Comparison of ENCODE assay signal across 10 mouse cellular contexts in the genomic region with DNA sequence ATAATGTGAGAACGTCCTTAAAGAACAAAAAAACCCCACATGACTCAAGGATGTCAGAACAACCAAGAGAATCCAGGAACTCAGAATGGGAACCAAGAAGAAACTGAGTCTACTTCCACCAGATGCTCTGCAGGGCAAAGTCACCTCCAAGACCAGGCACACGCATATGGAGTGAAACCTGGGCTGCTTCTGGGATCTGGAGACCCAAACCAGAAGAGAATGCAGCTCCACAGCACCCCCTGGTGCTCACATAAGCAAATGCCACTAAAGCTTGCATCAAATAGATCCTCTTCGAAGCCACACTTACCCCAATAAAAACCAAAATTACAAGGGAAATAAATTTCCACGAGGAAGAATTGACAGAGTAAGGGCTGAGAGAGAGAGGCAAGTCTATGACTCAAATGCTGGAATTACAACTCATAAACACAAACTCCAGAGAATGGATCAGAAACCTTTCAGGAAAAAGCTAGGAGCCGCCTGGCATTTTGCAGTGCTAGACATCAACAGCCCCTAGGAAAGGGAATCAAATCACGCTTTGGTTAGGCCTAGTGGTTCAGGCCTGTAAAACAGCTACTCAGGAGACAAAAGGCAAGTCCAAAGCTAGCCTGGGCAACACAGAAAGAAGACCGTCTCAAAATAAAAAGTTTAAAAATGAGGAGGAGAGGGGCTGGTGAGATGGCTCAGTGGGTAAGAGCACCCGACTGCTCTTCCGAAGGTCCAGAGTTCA. TPM values are rescaled to one million over a fixed set of nuclear protein-coding genes. Genes with fewer than 3 reads are reported as not detected.
DNase-seq lines count a peak whose midpoint lies in the region; ATAC-seq and TF ChIP-seq lines count a peak whose summit lies in the region.
"Had no signal": no experiment of that assay in that cellular context is flagged by ENCODE, and none has a peak within 500 bp of the region (broad histone marks: within the 10 kb centered on the region; RNA-seq: fewer than 3 reads in every experiment).

No protein-coding gene starts in this region.

- no peak for ATAC-seq in liver, embryonic 11.5 days (replicated peaks; ENCODE audit: low FRiP score)

- peaks cover 42% of the 10 kb centered on the region for H3K36me3 ChIP-seq in liver, embryonic 11.5 days (ENCODE audit: control insufficient read depth, insufficient read depth, low read length)
- H3K36me3 ChIP-seq in testis, adult 2 months (ENCODE audit: control insufficient read depth, insufficient read depth, low read length) = peaks cover 5% of the 10 kb centered on the region

- DNase-seq in liver = peak; percentile 62
- DNase-seq in liver, embryonic 11.5 days (ENCODE audit: low spot score) = no peak
- DNase-seq in fibroblast of lung, adult 2 months (ENCODE audit: low read depth) = peak; percentile 36
- DNase-seq in induced T-regulatory cell, adult 2 months (ENCODE audit: low read depth) = peak; percentile 78
- DNase-seq in left cerebral cortex, adult 11 months (ENCODE audit: low spot score) = peak; percentile 14
- peak; percentile 31 to 46 for DNase-seq in natural killer cell, adult 2 months (ENCODE audit: low spot score in 2 of 2)

- no peaks in the 10 kb centered on the region for H3K4me1 ChIP-seq in liver, embryonic 11.5 days (replicated peaks; ENCODE audit: control insufficient read depth, insufficient read depth, low read length)
- H3K4me1 ChIP-seq in bone marrow, adult 2 months (ENCODE audit: control insufficient read depth, insufficient read depth, low read length) = no peaks in the 10 kb centered on the region
- peaks cover 8% of the 10 kb centered on the region; the same call in 1 of the 2 replicates for H3K4me1 ChIP-seq in testis, adult 2 months (ENCODE audit: control insufficient read depth, insufficient read depth, low read length)
- H3K4me1 ChIP-seq: embryonic facial prominence, embryonic 12.5 days had no signal

- H3K9ac ChIP-seq in liver, embryonic 11.5 days (ENCODE audit: low read depth, low read length) = no peak overlapping the region
- H3K9ac ChIP-seq: embryonic facial prominence, embryonic 12.5 days; neural tube, embryonic 13.5 days had no signal

- TF ChIP-seq CTCF in bone marrow, adult 2 months (IDR thresholded peaks at IDR 0.05; ENCODE audit: control insufficient read depth, insufficient read depth, low read length) = peak; percentile 69
- peak; percentile 41; the same call in 1 of the 2 replicates for TF ChIP-seq CTCF in testis, adult 2 months (IDR thresholded peaks at IDR 0.05; ENCODE audit: control insufficient read depth, insufficient read depth, insufficient replicate concordance, low read depth, low read length)

- no peak overlapping the region for H3K27ac ChIP-seq in liver, embryonic 11.5 days (ENCODE audit: low read depth, low read length)
- H3K27ac ChIP-seq in bone marrow, adult 2 months (ENCODE audit: control insufficient read depth, insufficient read depth, low read depth, low read length, poor library complexity) = no peak overlapping the region
- peak overlapping the region; percentile 66 for H3K27ac ChIP-seq in testis, adult 2 months (ENCODE audit: control insufficient read depth, insufficient read depth, low read depth, low read length)
- H3K27ac ChIP-seq: embryonic facial prominence, embryonic 12.5 days; neural tube, embryonic 13.5 days had no signal

- H3K4me3 ChIP-seq in liver, embryonic 11.5 days (ENCODE audit: low read depth, low read length) = no peak overlapping the region
- no peak overlapping the region for H3K4me3 ChIP-seq in bone marrow, adult 2 months (replicated peaks; ENCODE audit: control insufficient read depth, low read depth, low read length)
- H3K4me3 ChIP-seq in testis, adult 2 months (ENCODE audit: control insufficient read depth, low read depth, low read length) = no peak overlapping the region
- H3K4me3 ChIP-seq: embryonic facial prominence, embryonic 12.5 days; neural tube, embryonic 13.5 days had no signal

- no peak for TF ChIP-seq POLR2A in bone marrow, adult 2 months (IDR thresholded peaks at IDR 0.05; ENCODE audit: borderline replicate concordance, control insufficient read depth, low read depth, low read length)
- TF ChIP-seq POLR2A in testis, adult 2 months (IDR thresholded peaks at IDR 0.05; ENCODE audit: control insufficient read depth, low read depth, low read length) = no peak

- no peak overlapping the region for H3K4me2 ChIP-seq in liver, embryonic 11.5 days
- H3K4me2 ChIP-seq: embryonic facial prominence, embryonic 12.5 days; neural tube, embryonic 13.5 days had no signal

- WGBS in liver, embryonic 11.5 days = 76% methylated on average over 9 of the region's 9 CpGs
- WGBS in bone marrow, adult 2 months = 70% methylated on average over 9 of the region's 9 CpGs

- no peaks in the 10 kb centered on the region for H3K27me3 ChIP-seq in liver, embryonic 11.5 days (replicated peaks; ENCODE audit: control insufficient read depth, insufficient read depth, low read length)
- no peaks in the 10 kb centered on the region for H3K27me3 ChIP-seq in testis, adult 2 months (ENCODE audit: control insufficient read depth, insufficient read depth, low read length)
- H3K27me3 ChIP-seq: embryonic facial prominence, embryonic 12.5 days; neural tube, embryonic 13.5 days had no signal

- H3K9me3 ChIP-seq in liver, embryonic 11.5 days (ENCODE audit: control insufficient read depth, low read length) = no peaks in the 10 kb centered on the region
- H3K9me3 ChIP-seq: embryonic facial prominence, embryonic 12.5 days; neural tube, embryonic 13.5 days had no signal

RNA-seq across cellular contexts. Expression of gene Nploc4, which starts 13.8 kb away (rescaled TPM):
- polyA plus RNA-seq in liver, embryonic 11.5 days (2014; fragmentation: Nextera tagmentation; extraction: Ambion mirVana) = 44.5 and 47.2 TPM in 2 replicates
- 30.0 and 30.5 TPM in 2 replicates for polyA plus RNA-seq in bone marrow, adult 2 months (2011; ENCODE audit: insufficient read depth, insufficient read length, low replicate concordance, missing spikeins)
- polyA plus RNA-seq in testis, adult 2 months (2012; rRNA removed) = 75.8 and 79.3 TPM in 2 replicates

RNA-seq across cellular contexts. Expression of gene Tspan10, which starts 18.7 kb away (rescaled TPM):
- polyA plus RNA-seq in liver, embryonic 11.5 days (2014; fragmentation: Nextera tagmentation; extraction: Ambion mirVana) = 0.10 TPM in 1 of 2 replicates, not detected in the other
- polyA plus RNA-seq in bone marrow, adult 2 months (2011; ENCODE audit: insufficient read depth, insufficient read length, low replicate concordance, missing spikeins) = not detected in 2 replicates
- polyA plus RNA-seq in testis, adult 2 months (2012; rRNA removed) = 0.47 and 0.51 TPM in 2 replicates
- polyA plus RNA-seq: neural tube, embryonic 13.5 days had no signal

RNA-seq across cellular contexts. Expression of gene Pde6g, which starts 29.6 kb away (rescaled TPM):
- 0.18 and 0.51 TPM in 2 replicates for polyA plus RNA-seq in liver, embryonic 11.5 days (2014; fragmentation: Nextera tagmentation; extraction: Ambion mirVana)
- polyA plus RNA-seq in bone marrow, adult 2 months (2011; ENCODE audit: insufficient read depth, insufficient read length, low replicate concordance, missing spikeins) = not detected in 2 replicates
- 1.5 and 1.9 TPM in 2 replicates for polyA plus RNA-seq in testis, adult 2 months (2012; rRNA removed)

RNA-seq across cellular contexts. Expression of gene Oxld1, which starts 34.1 kb away (rescaled TPM):
- polyA plus RNA-seq in liver, embryonic 11.5 days (2014; fragmentation: Nextera tagmentation; extraction: Ambion mirVana) = 12.7 and 16.8 TPM in 2 replicates
- 2.0 and 4.4 TPM in 2 replicates for polyA plus RNA-seq in bone marrow, adult 2 months (2011; ENCODE audit: insufficient read depth, insufficient read length, low replicate concordance, missing spikeins)
- polyA plus RNA-seq in testis, adult 2 months (2012; rRNA removed) = 6.3 and 7.1 TPM in 2 replicates

RNA-seq across cellular contexts. Expression of gene Ccdc137, which starts 34.2 kb away (rescaled TPM):
- polyA plus RNA-seq in liver, embryonic 11.5 days (2014; fragmentation: Nextera tagmentation; extraction: Ambion mirVana) = 51.5 and 52.0 TPM in 2 replicates
- 19.2 and 29.6 TPM in 2 replicates for polyA plus RNA-seq in bone marrow, adult 2 months (2011; ENCODE audit: insufficient read depth, insufficient read length, low replicate concordance, missing spikeins)
- polyA plus RNA-seq in testis, adult 2 months (2012; rRNA removed) = 5.6 and 6.9 TPM in 2 replicates
